Mouse (Mus musculus): Measurements from ENCODE around the gene Rasal2. TPM values are rescaled to one million over a fixed set of nuclear protein-coding genes. Genes with fewer than 3 reads are reported as not detected.
A peak's percentile ranks its signal among the peaks of the same experiment; 100 is the strongest.

Gene Rasal2
- total and polyA plus RNA-seq, 3 experiments, result 1.5 to 2.6 (median 1.7) TPM

- no peak overlapping the region for H3K9ac ChIP-seq (ENCODE audit: insufficient read depth, low read depth)
- H3K79me2 ChIP-seq (replicated peaks; ENCODE audit: control insufficient read depth, extremely low read depth, insufficient read depth, poor library complexity, severe bottlenecking), result no peaks in the 10 kb centered on the region
- H3K4me2 ChIP-seq (ENCODE audit: insufficient read depth, low read depth, poor library complexity, severe bottlenecking), result peak overlapping the region; percentile 53
- H3K9me3 ChIP-seq (replicated peaks; ENCODE audit: low read length), result no peaks in the 10 kb centered on the region
- H3K36me3 ChIP-seq (replicated peaks in 1 of 2; ENCODE audit: control insufficient read depth in 1 of 2, insufficient read depth in 1 of 2, low read length in 1 of 2), result no peaks in the 10 kb centered on the region
- H3K27me3 ChIP-seq (replicated peaks), result no peaks in the 10 kb centered on the region
- H3K27ac ChIP-seq (ENCODE audit: insufficient read depth, low read depth), result no peak overlapping the region
- in situ Hi-C loops (cut with MboI; ENCODE audit: low pct_ligation_motif_present, low pct_unique_long_range_greater_than_20kb, low sequenced_read_pairs) (loop anchor here (10.0 kb wide), 2 partner anchors 188 to 358 kb away; no protein-coding TSS in a partner anchor), dilution Hi-C loops (cut with MboI; ENCODE audit: extremely low pct_ligation_motif_present, extremely low pct_unique_long_range_greater_than_20kb, low sequenced_read_pairs) (no loop called here)
- TF ChIP-seq IRF4 (IDR thresholded peaks at IDR 0.05; ENCODE audit: low read depth, low read length), result peak; percentile 59; the same call in 1 of the 2 replicates
- no peak for TF ChIP-seq USF1 (IDR thresholded peaks at IDR 0.05; ENCODE audit: low read depth, low read length)
- TF ChIP-seq PAX5 (IDR thresholded peaks at IDR 0.05; ENCODE audit: low read length), result no peak
- TF ChIP-seq NRF1 (IDR thresholded peaks at IDR 0.05; ENCODE audit: low read depth, low read length), result no peak
- TF ChIP-seq SIN3A (IDR thresholded peaks at IDR 0.05; ENCODE audit: low read length), result peak; percentile 47; the same call in 1 of the 2 replicates
- no peak for TF ChIP-seq GABPA (IDR thresholded peaks at IDR 0.05; ENCODE audit: insufficient replicate concordance, low read depth, low read length)
- no peak for TF ChIP-seq UBTF (IDR thresholded peaks at IDR 0.05; ENCODE audit: low read depth, low read length)
- TF ChIP-seq MAFK (IDR thresholded peaks at IDR 0.05; ENCODE audit: insufficient replicate concordance, low read length), result no peak
- TF ChIP-seq SMC3 (IDR thresholded peaks at IDR 0.05; ENCODE audit: low read depth, low read length), result peak; percentile 71
- TF ChIP-seq POLR2A (IDR thresholded peaks at IDR 0.05; ENCODE audit: low read depth, low read length), result no peak
- no peak for TF ChIP-seq TCF12 (IDR thresholded peaks at IDR 0.05; ENCODE audit: low read depth, low read length)
- no peak for TF ChIP-seq KAT2A (IDR thresholded peaks at IDR 0.05; ENCODE audit: insufficient replicate concordance, low read length)
- no peak for TF ChIP-seq JUN (IDR thresholded peaks at IDR 0.05; ENCODE audit: insufficient read depth, low read depth, low read length)
- no peak for TF ChIP-seq POLR2AphosphoS2 (IDR thresholded peaks at IDR 0.05; ENCODE audit: low read depth, low read length)
- no peak for TF ChIP-seq MAZ (IDR thresholded peaks at IDR 0.05; ENCODE audit: low read depth, low read length)
- TF ChIP-seq RCOR1 (conservative IDR thresholded peaks at IDR 0.05; ENCODE audit: low read depth, low read length), result no peak
- TF ChIP-seq TBP (conservative IDR thresholded peaks at IDR 0.05; ENCODE audit: low read depth, low read length), result no peak
- TF ChIP-seq CTCF (conservative IDR thresholded peaks at IDR 0.05 in 1 of 2, IDR thresholded peaks at IDR 0.05 in 1 of 2; ENCODE audit: low read depth in 2 of 2, low read length in 2 of 2), result peak; percentile 33 to 87; a peak in 3 of 4 replicates
- no peak for TF ChIP-seq ELF1 (IDR thresholded peaks at IDR 0.05; ENCODE audit: low read depth, low read length)
- TF ChIP-seq NELFE (IDR thresholded peaks at IDR 0.05; ENCODE audit: low read depth, low read length), result peak; percentile 28; the same call in 1 of the 2 replicates
- TF ChIP-seq HCFC1 (IDR thresholded peaks at IDR 0.05; ENCODE audit: low read depth, low read length), result no peak
- no peak for TF ChIP-seq ZMIZ1 (IDR thresholded peaks at IDR 0.05; ENCODE audit: low read depth, low read length)
- 0 out of 2 replicates have a peak, but pooled peaks have one; percentile 2 for TF ChIP-seq ZC3H11A (IDR thresholded peaks at IDR 0.05; ENCODE audit: low read depth, low read length)
- TF ChIP-seq BHLHE40 (IDR thresholded peaks at IDR 0.05; ENCODE audit: low read depth, low read length), result 0 out of 2 replicates have a peak, but pooled peaks have one; percentile 9
- peak; percentile 76 for TF ChIP-seq RAD21 (IDR thresholded peaks at IDR 0.05; ENCODE audit: low read depth, low read length)
- DNase-seq (ENCODE audit: extremely low read depth), result no peak
- H3K4me1 ChIP-seq (ENCODE audit: control insufficient read depth in 1 of 2, insufficient read depth in 2 of 2), result peaks cover 10 to 24% of the 10 kb centered on the region in 2 experiments
- peak overlapping the region in 1 of 3 experiments; percentile 20 for H3K4me3 ChIP-seq (replicated peaks in 1 of 3; ENCODE audit: low read depth in 2 of 3, low read length in 2 of 3, poor library complexity in 1 of 3)
Measured at GRCm38 (mm10) chr1:157086097-157086994, 326.0 kb downstream of the Rasal2 start.

Other genes starting within 250 kb of the Rasal2 start
- gene Cryzl2, start 46.0 kb upstream of the Rasal2 start, total RNA-seq (2012; rRNA removed), result 24.6 and 41.0 TPM in 2 replicates
- 23.6 and 25.0 TPM in 2 replicates for gene Cryzl2, start 46.0 kb upstream of the Rasal2 start, total RNA-seq (2014; rRNA removed)
- gene Cryzl2, start 46.0 kb upstream of the Rasal2 start, polyA plus RNA-seq (2012; ENCODE audit: insufficient read length, low read depth), result 22.5 and 28.3 TPM in 2 replicates
- gene Sec16b, start 94.1 kb upstream of the Rasal2 start, total RNA-seq (2012; rRNA removed), result 10.6 and 13.9 TPM in 2 replicates
- gene Sec16b, start 94.1 kb upstream of the Rasal2 start, total RNA-seq (2014; rRNA removed), result 14.6 and 16.7 TPM in 2 replicates
- gene Sec16b, start 94.1 kb upstream of the Rasal2 start, polyA plus RNA-seq (2012; ENCODE audit: insufficient read length, low read depth), result 17.1 and 19.6 TPM in 2 replicates

Measured in CH12.LX (cell line).